Mouse (Mus musculus) midbrain, embryonic 16.5 days (tissue): Measurements from ENCODE around the gene Rapgef2. TPM values are rescaled to one million over a fixed set of nuclear protein-coding genes. Genes with fewer than 3 reads are reported as not detected.

ENCODE experiments used
- ATAC-seq: fragments of 200-750 bp; cut with Nextera tagmentation; 2 replicates; pipeline ENCODE4 v1.8.0; 2017; ENCODE audit warnings: moderate TSS enrichment
- H3K27ac ChIP-seq: fragments of 300-500 bp; sonication (generic); 2 replicates; pipeline ENCODE4 v1.5.1; 2014; ENCODE audit warnings: mild to moderate bottlenecking, low read length, mixed read lengths
- H3K27me3 ChIP-seq: fragments of 300-500 bp; sonication (generic); 2 replicates; pipeline ENCODE4 v1.6.1; 2014; ENCODE audit warnings: low read depth, low read length, mixed read lengths; ENCODE audit not compliant: control insufficient read depth, insufficient read depth
- H3K36me3 ChIP-seq: fragments of 300-500 bp; sonication (generic); 2 replicates; pipeline ENCODE4 v1.6.1; 2014; ENCODE audit warnings: mild to moderate bottlenecking, low read length, moderate library complexity, mixed read lengths; ENCODE audit not compliant: control insufficient read depth, insufficient read depth
- H3K4me1 ChIP-seq: fragments of 300-500 bp; sonication (generic); 2 replicates; pipeline ENCODE4 v1.6.1; 2014; ENCODE audit warnings: mild to moderate bottlenecking, low read length, mixed read lengths; ENCODE audit not compliant: control insufficient read depth, insufficient read depth
- H3K4me2 ChIP-seq: fragments of 300-500 bp; sonication (generic); 2 replicates; pipeline ENCODE4 v1.6.1; 2014; ENCODE audit warnings: mild to moderate bottlenecking, low read length, mixed read lengths
- H3K4me3 ChIP-seq: fragments of 300-500 bp; sonication (generic); 2 replicates; pipeline ENCODE4 v1.5.1; 2014; ENCODE audit warnings: low read depth, mild to moderate bottlenecking, low read length, moderate library complexity, mixed read lengths
- H3K9ac ChIP-seq: fragments of 300-500 bp; sonication (generic); 2 replicates; pipeline ENCODE4 v1.6.1; 2014; ENCODE audit warnings: low read depth, low read length, mixed read lengths
- H3K9me3 ChIP-seq: fragments of 300-500 bp; sonication (generic); replicated peaks from 2 replicates; pipeline ENCODE4 v1.6.1; 2014; ENCODE audit warnings: mild to moderate bottlenecking, low read length, mixed read lengths; ENCODE audit not compliant: control insufficient read depth, poor library complexity, severe bottlenecking
- WGBS: fragments of 180-500 bp; shearing (Covaris S2); extraction: QIAGEN DNeasy Blood & Tissue Kit; methylation state at CpG from one replicate; pipeline ENCODE4 v1.1.7; 2014; 5-methylcytosine and 5-hydroxymethylcytosine counted together
- polyA plus RNA-seq: library from polyadenylated mRNA; unstranded; fragments of >200 nt; fragmentation: Nextera tagmentation; extraction: Ambion mirVana; gene quantifications from 2 replicates; pipeline ENCODE4 v1.2.1, GENCODE M21; 2015

Gene Rapgef2
- 15.5 and 15.6 TPM in 2 replicates for polyA plus RNA-seq

- ATAC-seq = peak; percentile 85
- peak within 1 kb of the TSS; percentile 88 for H3K9ac ChIP-seq
- WGBS = under 1% methylated on average over 69 of the region's 97 CpGs
Observed at GRCm38 (mm10) chr3:79286376-79287107, at the start of gene Rapgef2. Gene Rapgef2, minus strand, starts transcription at chr3:79286517.

GRCm38 (mm10) chr3:79333643-79334200 lies 47.4 kb upstream of the Rapgef2 start:
- Histone ChIP-seq H3K36me3 (no peaks in the 10 kb centered on the region), H3K9ac (no peak overlapping the region), H3K4me1 (peaks cover 4% of the 10 kb centered on the region; the same call in 1 of the 2 replicates), H3K27ac (no peak overlapping the region), H3K4me2 (no peak overlapping the region), H3K9me3 (no peaks in the 10 kb centered on the region), H3K4me3 (no peak overlapping the region), H3K27me3 (no peaks in the 10 kb centered on the region)
- no peak for ATAC-seq
- 94% methylated on average over 8 of the region's 8 CpGs for WGBS

More at GRCm38 (mm10) chr3:79286376-79287107, at the start of gene Rapgef2:
- Histone ChIP-seq H3K27ac (peak within 1 kb of the TSS; percentile 93), H3K36me3 (no peaks in the 10 kb centered on the region), H3K4me2 (peak within 1 kb of the TSS; percentile 75), H3K4me3 (peak within 1 kb of the TSS; percentile 94), H3K9me3 (no peaks in the 10 kb centered on the region), H3K27me3 (no peaks in the 10 kb centered on the region; the same call in 1 of the 2 replicates), H3K4me1 (peaks cover 40% of the 10 kb centered on the region)

GRCm38 (mm10) chr3:79333051-79333450 lies 46.7 kb upstream of the Rapgef2 start:
- no peak overlapping the region for H3K9ac ChIP-seq
- WGBS = 89% methylated on average over 7 of the region's 7 CpGs
- H3K9me3 ChIP-seq = no peaks in the 10 kb centered on the region
- ATAC-seq = no peak
- no peaks in the 10 kb centered on the region for H3K27me3 ChIP-seq
- H3K36me3 ChIP-seq = no peaks in the 10 kb centered on the region
- H3K27ac ChIP-seq = no peak overlapping the region
- H3K4me2 ChIP-seq = no peak overlapping the region
- H3K4me1 ChIP-seq = peaks cover 4% of the 10 kb centered on the region; the same call in 1 of the 2 replicates
- H3K4me3 ChIP-seq = no peak overlapping the region

GRCm38 (mm10) chr3:79329691-79330315 lies 43.5 kb upstream of the Rapgef2 start:
- Histone ChIP-seq H3K27ac (no peak overlapping the region), H3K9me3 (no peaks in the 10 kb centered on the region), H3K9ac (no peak overlapping the region), H3K27me3 (no peaks in the 10 kb centered on the region), H3K4me2 (no peak overlapping the region), H3K4me3 (no peak overlapping the region), H3K36me3 (no peaks in the 10 kb centered on the region), H3K4me1 (peaks cover 4% of the 10 kb centered on the region; the same call in 1 of the 2 replicates)
- WGBS = 19% methylated on average over 8 of the region's 8 CpGs
- ATAC-seq = 0 out of 2 replicates have a peak, but pooled peaks have one; percentile 25

DNA sequence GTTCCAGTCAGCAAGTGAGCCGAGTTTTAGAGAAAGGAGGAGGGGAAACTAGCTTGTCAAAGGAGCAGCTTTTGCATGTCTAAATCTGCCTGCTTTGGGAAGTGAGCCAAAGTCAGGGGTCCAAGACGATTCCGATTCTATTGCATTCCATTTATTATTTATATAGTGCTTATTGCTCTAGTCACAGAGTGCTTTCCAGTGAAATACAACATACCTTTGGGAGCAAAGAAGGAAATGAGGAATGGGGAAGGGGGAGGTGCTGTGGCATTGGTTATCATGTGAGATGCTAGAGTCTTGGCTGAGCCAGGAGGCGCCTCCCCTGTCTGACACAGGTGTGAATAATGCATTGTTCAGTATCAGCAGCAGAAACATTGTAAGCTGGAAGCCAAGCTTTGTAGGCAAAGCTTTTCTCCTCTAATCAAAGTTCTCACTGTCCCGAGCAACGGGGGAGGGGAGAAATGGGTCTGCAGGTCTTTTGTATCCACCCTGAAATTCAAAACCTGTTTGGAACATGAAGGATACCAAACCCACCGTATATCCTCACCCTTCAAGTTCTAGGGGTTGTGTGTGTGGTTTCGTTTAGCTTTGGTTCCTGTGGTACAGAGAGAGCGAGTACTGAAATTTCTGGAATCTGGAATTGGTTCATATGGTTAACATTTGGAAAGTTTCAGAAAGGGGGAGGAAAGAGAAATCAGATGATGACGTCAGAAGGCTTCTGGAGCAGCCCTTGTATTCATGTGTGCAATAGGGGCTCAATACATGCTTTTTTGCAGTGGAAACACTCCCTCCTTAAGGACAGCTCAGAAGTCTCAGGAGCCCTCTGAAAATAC lies 38.6 kb upstream of the Rapgef2 start:
- WGBS = 35% methylated on average over 10 of the region's 10 CpGs
- peak; percentile 72 for ATAC-seq
- H3K27ac ChIP-seq = no peak overlapping the region
- H3K4me3 ChIP-seq = no peak overlapping the region
- H3K4me1 ChIP-seq = peaks cover 7% of the 10 kb centered on the region; the same call in 1 of the 2 replicates
- no peak overlapping the region for H3K4me2 ChIP-seq
- no peak overlapping the region for H3K9ac ChIP-seq
- no peaks in the 10 kb centered on the region for H3K27me3 ChIP-seq
- no peaks in the 10 kb centered on the region for H3K36me3 ChIP-seq
- H3K9me3 ChIP-seq = no peaks in the 10 kb centered on the region

DNA sequence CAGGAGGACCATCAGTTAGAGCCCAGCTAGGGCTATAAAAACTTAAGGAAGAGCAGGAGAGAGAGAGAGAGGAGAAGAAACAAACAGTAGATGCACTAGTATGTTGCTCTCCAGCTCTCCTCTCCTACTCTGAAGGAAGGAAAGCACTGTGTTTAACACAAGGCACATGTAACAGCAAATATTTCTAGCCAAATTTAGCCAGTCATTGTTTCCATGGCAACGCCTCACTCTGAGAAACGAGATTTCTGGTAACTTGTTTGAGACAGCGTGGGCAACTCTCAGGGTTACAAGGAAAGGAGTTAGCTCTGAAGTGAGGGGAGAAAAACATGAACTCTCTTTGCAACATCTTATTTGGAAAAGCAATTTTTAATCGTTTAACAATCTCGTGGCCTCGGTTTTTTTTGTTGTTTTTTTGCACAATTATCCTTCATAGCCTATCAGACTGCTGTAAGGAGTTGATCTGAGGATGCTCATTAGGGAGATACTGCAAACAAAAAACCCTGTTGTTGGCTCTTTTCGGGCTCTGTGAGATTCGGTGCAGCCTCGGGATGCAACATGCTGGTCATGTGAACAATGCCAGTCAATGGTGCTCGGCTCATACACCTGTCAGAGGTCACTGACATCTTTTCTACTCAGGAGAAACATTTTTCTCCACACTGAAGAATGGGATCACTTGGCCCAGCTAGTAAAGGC lies 27.8 kb upstream of the Rapgef2 start:
- Histone ChIP-seq H3K36me3 (no peaks in the 10 kb centered on the region), H3K9ac (no peak overlapping the region), H3K27me3 (no peaks in the 10 kb centered on the region), H3K4me1 (peaks cover 9% of the 10 kb centered on the region), H3K4me3 (no peak overlapping the region), H3K27ac (peak overlapping the region; percentile 55; the same call in 1 of the 2 replicates), H3K9me3 (no peaks in the 10 kb centered on the region), H3K4me2 (peak overlapping the region; percentile 31)
- ATAC-seq = peak; percentile 87
- 39% methylated on average over 10 of the region's 10 CpGs for WGBS

GRCm38 (mm10) chr3:79311895-79312294 lies 25.6 kb upstream of the Rapgef2 start:
- no peak overlapping the region for H3K4me2 ChIP-seq
- H3K4me1 ChIP-seq = peaks cover 9% of the 10 kb centered on the region
- no peak overlapping the region for H3K4me3 ChIP-seq
- H3K27ac ChIP-seq = no peak overlapping the region
- no peaks in the 10 kb centered on the region for H3K36me3 ChIP-seq
- no peaks in the 10 kb centered on the region for H3K27me3 ChIP-seq
- H3K9ac ChIP-seq = no peak overlapping the region
- ATAC-seq = no peak
- no peaks in the 10 kb centered on the region for H3K9me3 ChIP-seq

GRCm38 (mm10) chr3:79310184-79310583 lies 23.9 kb upstream of the Rapgef2 start:
- no peak overlapping the region for H3K9ac ChIP-seq
- ATAC-seq = no peak
- no peaks in the 10 kb centered on the region for H3K9me3 ChIP-seq
- no peak overlapping the region for H3K27ac ChIP-seq
- no peaks in the 10 kb centered on the region for H3K27me3 ChIP-seq
- H3K4me1 ChIP-seq = peaks cover 9% of the 10 kb centered on the region
- no peak overlapping the region for H3K4me3 ChIP-seq
- H3K36me3 ChIP-seq = no peaks in the 10 kb centered on the region
- H3K4me2 ChIP-seq = no peak overlapping the region
- WGBS = 90% methylated on average over 7 of the region's 7 CpGs
